In genomic region chr4:71338582-71338981, GRCm38 (mm10) we compare ENCODE assay signal across 20 mouse cellular contexts.
DNase-seq lines count a peak whose midpoint lies in the region; ATAC-seq and TF ChIP-seq lines count a peak whose summit lies in the region.
"Had no signal": no experiment of that assay in that cellular context is flagged by ENCODE, and none has a peak within 500 bp of the region (broad histone marks: within the 10 kb centered on the region; RNA-seq: fewer than 3 reads in every experiment).

No protein-coding gene starts in this region.

- no peak for TF ChIP-seq CTCF in liver, adult 2 months (IDR thresholded peaks at IDR 0.05; ENCODE audit: low read depth, low read length)

- H3K9ac ChIP-seq in liver, adult 2 months (ENCODE audit: low read depth, low read length), result no peak overlapping the region
- no peak overlapping the region for H3K9ac ChIP-seq in liver, embryonic 12.5 days
- no peak overlapping the region for H3K9ac ChIP-seq in intestine, embryonic 15.5 days
- H3K9ac ChIP-seq: forebrain, embryonic 13.5 days; heart, embryonic 12.5 days; hindbrain, embryonic 14.5 days had no signal

- WGBS in liver, adult 2 months, result 61% methylated on average over 1 of the region's 1 CpGs
- 52% methylated on average over 1 of the region's 1 CpGs for WGBS in liver, embryonic 12.5 days (ENCODE audit: insufficient replicate concordance)
- WGBS in intestine, embryonic 15.5 days, result 37% methylated on average over 1 of the region's 1 CpGs

- H3K4me3 ChIP-seq in liver, adult 2 months (ENCODE audit: insufficient read depth, low read depth, low read length), result no peak overlapping the region
- no peak overlapping the region for H3K4me3 ChIP-seq in liver, embryonic 12.5 days
- no peak overlapping the region for H3K4me3 ChIP-seq in intestine, embryonic 15.5 days (replicated peaks)
- H3K4me3 ChIP-seq: embryonic facial prominence, embryonic 10.5 days; forebrain, embryonic 13.5 days; heart, embryonic 12.5 days; hindbrain, embryonic 10.5 days had no signal

- no peaks in the 10 kb centered on the region for H3K27me3 ChIP-seq in liver, adult 2 months (ENCODE audit: control insufficient read depth, insufficient read depth, low read length)
- no peaks in the 10 kb centered on the region for H3K27me3 ChIP-seq in liver, embryonic 12.5 days (replicated peaks)
- no peaks in the 10 kb centered on the region for H3K27me3 ChIP-seq in intestine, embryonic 15.5 days (replicated peaks)
- H3K27me3 ChIP-seq: CH12.LX; forebrain, embryonic 13.5 days; heart, embryonic 12.5 days; Patski had no signal

- no peaks in the 10 kb centered on the region for H3K79me2 ChIP-seq in liver, adult 2 months (ENCODE audit: control insufficient read depth, insufficient read depth, low read length)

- no peaks in the 10 kb centered on the region for H3K4me1 ChIP-seq in liver, adult 2 months (ENCODE audit: control insufficient read depth, insufficient read depth, low read length)
- no peaks in the 10 kb centered on the region for H3K4me1 ChIP-seq in liver, embryonic 12.5 days
- H3K4me1 ChIP-seq in intestine, embryonic 15.5 days (replicated peaks), result no peaks in the 10 kb centered on the region
- H3K4me1 ChIP-seq: embryonic facial prominence, embryonic 10.5 days; forebrain, embryonic 13.5 days; heart, embryonic 12.5 days; hindbrain, embryonic 10.5 days had no signal

- no peak for TF ChIP-seq POLR2A in liver, adult 2 months (IDR thresholded peaks at IDR 0.05; ENCODE audit: extremely low read depth, insufficient read depth, low read length)

- no peaks in the 10 kb centered on the region; the same call in 1 of the 2 replicates for H3K9me3 ChIP-seq in liver, embryonic 12.5 days (replicated peaks)
- no peaks in the 10 kb centered on the region for H3K9me3 ChIP-seq in intestine, embryonic 15.5 days
- H3K9me3 ChIP-seq: embryonic facial prominence, embryonic 10.5 days; forebrain, embryonic 13.5 days; heart, embryonic 12.5 days; hindbrain, embryonic 10.5 days had no signal

- DNase-seq in liver, adult 2 months (ENCODE audit: extremely low read depth, low read depth, low spot score), result peak; percentile 10
- no peak for DNase-seq in left cerebral cortex, adult 9 months (ENCODE audit: low spot score in 2 of 2)
- no peak for DNase-seq in thymus, postnatal 25 days
- no peak for DNase-seq in lung, postnatal 14 days
- DNase-seq: adrenal gland, postnatal 14 days; cerebellum, adult 11-12 months; cerebellum, adult 9-10 months; cerebellum, postnatal 36 days; gastrocnemius, postnatal 14 days had no signal

- H3K36me3 ChIP-seq in liver, adult 2 months (ENCODE audit: control insufficient read depth, insufficient read depth, low read length), result no peaks in the 10 kb centered on the region
- no peaks in the 10 kb centered on the region for H3K36me3 ChIP-seq in liver, embryonic 12.5 days
- H3K36me3 ChIP-seq in intestine, embryonic 15.5 days, result no peaks in the 10 kb centered on the region
- H3K36me3 ChIP-seq: embryonic facial prominence, embryonic 10.5 days; heart, embryonic 12.5 days; hindbrain, embryonic 10.5 days had no signal

- no peak overlapping the region for H3K27ac ChIP-seq in liver, adult 2 months (replicated peaks; ENCODE audit: insufficient read depth, low read depth, low read length)
- no peak overlapping the region for H3K27ac ChIP-seq in liver, embryonic 12.5 days
- no peak overlapping the region for H3K27ac ChIP-seq in intestine, embryonic 15.5 days
- H3K27ac ChIP-seq: embryonic facial prominence, embryonic 10.5 days; forebrain, embryonic 13.5 days; hindbrain, embryonic 10.5 days; hindbrain, embryonic 14.5 days had no signal

- no peak for ATAC-seq in liver, embryonic 12.5 days
- ATAC-seq in intestine, embryonic 15.5 days, result peak; percentile 88
- ATAC-seq in megakaryocyte, adult 5-6 weeks (ENCODE audit: poor library complexity, severe bottlenecking), result peak; percentile 88
- ATAC-seq: activated CD4-positive, CD25-positive, alpha-beta regulatory T cell, adult 4 months; forebrain, embryonic 13.5 days; Patski had no signal

- no peak overlapping the region for H3K4me2 ChIP-seq in liver, embryonic 12.5 days
- H3K4me2 ChIP-seq in intestine, embryonic 15.5 days (replicated peaks), result no peak overlapping the region
- H3K4me2 ChIP-seq: forebrain, embryonic 13.5 days; heart, embryonic 12.5 days; hindbrain, embryonic 14.5 days had no signal
